Mouse (Mus musculus) kidney, postnatal 0 days (tissue): Measurements from ENCODE around the gene Zfc3h1. TPM values are rescaled to one million over a fixed set of nuclear protein-coding genes. Genes with fewer than 3 reads are reported as not detected.

Experiments used
- ATAC-seq: fragments of 200-750 bp; cut with Nextera tagmentation; replicated peaks from 2 replicates; pipeline ENCODE4 v1.8.0; 2017; ENCODE audit warnings: low read depth, moderate number of reproducible peaks, moderate TSS enrichment, moderate library complexity; ENCODE audit not compliant: low FRiP score
- DNase-seq: peaks from one replicate; pipeline ENCODE4 v3.0.0-alpha.2; 2016; ENCODE audit warnings: low spot score
- H3K27ac ChIP-seq: fragments of 300-500 bp; sonication (generic); 2 replicates; pipeline ENCODE4 v1.5.1; 2014; ENCODE audit warnings: mild to moderate bottlenecking
- H3K27me3 ChIP-seq: fragments of 300-500 bp; sonication (generic); 2 replicates; pipeline ENCODE4 v1.6.1; 2014; ENCODE audit warnings: low read length, mixed read lengths; ENCODE audit not compliant: insufficient read depth
- H3K36me3 ChIP-seq: fragments of 300-500 bp; sonication (generic); 2 replicates; pipeline ENCODE4 v1.6.1; 2014; ENCODE audit warnings: low read length, mixed read lengths; ENCODE audit not compliant: insufficient read depth
- H3K4me1 ChIP-seq: fragments of 300-500 bp; sonication (generic); replicated peaks from 2 replicates; pipeline ENCODE4 v1.6.1; 2014; ENCODE audit warnings: antibody characterized with exemption, low read length, mixed read lengths; ENCODE audit not compliant: insufficient read depth
- H3K4me2 ChIP-seq: fragments of 300-500 bp; sonication (generic); 2 replicates; pipeline ENCODE4 v1.6.1; 2014; ENCODE audit warnings: mild to moderate bottlenecking, low read length, moderate library complexity, mixed read lengths
- H3K4me3 ChIP-seq: fragments of 300-500 bp; sonication (generic); replicated peaks from 2 replicates; pipeline ENCODE4 v1.5.1; 2014; ENCODE audit warnings: low read depth, low read length
- H3K9ac ChIP-seq: fragments of 300-500 bp; sonication (generic); 2 replicates; pipeline ENCODE4 v1.6.1; 2014; ENCODE audit warnings: low read depth, low read length
- H3K9me3 ChIP-seq: fragments of 300-500 bp; sonication (generic); replicated peaks from 2 replicates; pipeline ENCODE4 v1.6.1; 2016; ENCODE audit warnings: low read length, inconsistent platforms, mixed read lengths
- CTCF ChIP-seq: IDR thresholded peaks from 2 replicates; pipeline ENCODE4 v1.5.1; 2016; ENCODE audit warnings: antibody characterized with exemption, low read depth, mild to moderate bottlenecking, moderate library complexity
- WGBS: fragments of 180-500 bp; shearing (Covaris S2); extraction: QIAGEN DNeasy Blood & Tissue Kit; methylation state at CpG from one replicate; pipeline ENCODE4 v1.1.7; 2014; 5-methylcytosine and 5-hydroxymethylcytosine counted together
- polyA plus RNA-seq: library from polyadenylated mRNA; unstranded; fragments of >200 nt; fragmentation: Nextera tagmentation; extraction: Ambion mirVana; gene quantifications from 2 replicates; pipeline ENCODE4 v1.2.1, GENCODE M21; 2015

The Zfc3h1 gene
- polyA plus RNA-seq, 1 experiment from 2014 or later: 14.5 TPM

GRCm38 (mm10) chr10:115469040-115469439 lies 84.3 kb downstream of the Zfc3h1 start:
- no peak for TF ChIP-seq CTCF
- Histone ChIP-seq H3K4me3 (no peak overlapping the region), H3K9ac (no peak overlapping the region), H3K9me3 (no peaks in the 10 kb centered on the region), H3K36me3 (no peaks in the 10 kb centered on the region), H3K27ac (no peak overlapping the region), H3K27me3 (no peaks in the 10 kb centered on the region), H3K4me2 (no peak overlapping the region), H3K4me1 (no peaks in the 10 kb centered on the region)
- whole genome bisulfite sequencing: 19% methylated on average over 7 of the region's 7 CpGs
- peak; percentile 25 for DNase-seq
- ATAC-seq: no peak

- WGBS: 44% methylated on average over 17 of the region's 17 CpGs
- Histone ChIP-seq H3K27me3 (no peaks in the 10 kb centered on the region), H3K9ac (no peak overlapping the region), H3K36me3 (no peaks in the 10 kb centered on the region), H3K4me2 (peak overlapping the region; percentile 41), H3K4me3 (0 out of 2 replicates have a peak overlapping the region, but pooled peaks have one; percentile 20), H3K9me3 (no peaks in the 10 kb centered on the region), H3K4me1 (no peaks in the 10 kb centered on the region), H3K27ac (no peak overlapping the region)
- peak; percentile 30 for DNase-seq
- no peak for ATAC-seq
- no peak for TF ChIP-seq CTCF
Measured at GRCm38 (mm10) chr10:115470621-115471334, 86.0 kb downstream of the Zfc3h1 start.

- no peak overlapping the region for H3K9ac ChIP-seq
- DNase-seq: no peak
- WGBS: 56% methylated on average over 6 of the region's 6 CpGs
- TF ChIP-seq CTCF: no peak
- no peak overlapping the region for H3K4me2 ChIP-seq
- H3K9me3 ChIP-seq: no peaks in the 10 kb centered on the region
- H3K27ac ChIP-seq: no peak overlapping the region
- no peaks in the 10 kb centered on the region for H3K36me3 ChIP-seq
- no peak overlapping the region for H3K4me3 ChIP-seq
- ATAC-seq: 0 out of 2 replicates have a peak, but pooled peaks have one; percentile 36
- peaks cover 3% of the 10 kb centered on the region; the same call in 1 of the 2 replicates for H3K4me1 ChIP-seq
- H3K27me3 ChIP-seq: no peaks in the 10 kb centered on the region
Measured at GRCm38 (mm10) chr10:115473213-115473961, 88.6 kb downstream of the Zfc3h1 start.

- no peak for TF ChIP-seq CTCF
- Histone ChIP-seq H3K27ac (no peak overlapping the region), H3K4me1 (peaks cover 8% of the 10 kb centered on the region; the same call in 1 of the 2 replicates), H3K9me3 (no peaks in the 10 kb centered on the region), H3K27me3 (no peaks in the 10 kb centered on the region), H3K4me3 (no peak overlapping the region), H3K4me2 (no peak overlapping the region), H3K36me3 (no peaks in the 10 kb centered on the region), H3K9ac (no peak overlapping the region)
- ATAC-seq (no peak), DNase-seq (no peak)
- WGBS: 69% methylated on average over 7 of the region's 7 CpGs
Measured at GRCm38 (mm10) chr10:115475000-115475550, 90.3 kb downstream of the Zfc3h1 start.

GRCm38 (mm10) chr10:115476506-115476905 lies 91.7 kb downstream of the Zfc3h1 start:
- H3K27me3 ChIP-seq: no peaks in the 10 kb centered on the region
- peaks cover 8% of the 10 kb centered on the region; the same call in 1 of the 2 replicates for H3K4me1 ChIP-seq
- H3K4me2 ChIP-seq: no peak overlapping the region
- WGBS: 90% methylated on average over 9 of the region's 9 CpGs
- H3K4me3 ChIP-seq: no peak overlapping the region
- no peak for TF ChIP-seq CTCF
- no peak overlapping the region for H3K9ac ChIP-seq
- DNase-seq: no peak
- H3K27ac ChIP-seq: no peak overlapping the region
- ATAC-seq: no peak
- H3K9me3 ChIP-seq: no peaks in the 10 kb centered on the region
- H3K36me3 ChIP-seq: no peaks in the 10 kb centered on the region

- Histone ChIP-seq H3K4me1 (peaks cover 8% of the 10 kb centered on the region; the same call in 1 of the 2 replicates), H3K9ac (no peak overlapping the region), H3K4me3 (peak overlapping the region; percentile 6), H3K27me3 (no peaks in the 10 kb centered on the region), H3K9me3 (no peaks in the 10 kb centered on the region), H3K4me2 (peak overlapping the region; percentile 44), H3K27ac (no peak overlapping the region), H3K36me3 (no peaks in the 10 kb centered on the region)
- WGBS: 7% methylated on average over 20 of the region's 20 CpGs
- ATAC-seq: 0 out of 2 replicates have a peak, but pooled peaks have one; percentile 25
- TF ChIP-seq CTCF: no peak
- peak; percentile 46 for DNase-seq
Measured at GRCm38 (mm10) chr10:115478441-115479141, 93.8 kb downstream of the Zfc3h1 start.

Other genes with a start within 250 kb of the Zfc3h1 start
- not detected in 2 replicates for gene Tph2, start 199.9 kb upstream of the Zfc3h1 start, polyA plus RNA-seq
- 52.4 and 52.5 TPM in 2 replicates for gene Tbc1d15, start 133.5 kb upstream of the Zfc3h1 start, polyA plus RNA-seq
- 10.1 and 17.8 TPM in 2 replicates for gene Rab21, start 69.4 kb upstream of the Zfc3h1 start, polyA plus RNA-seq
- 47.4 and 54.5 TPM in 2 replicates for gene Tmem19, start 22.5 kb upstream of the Zfc3h1 start, polyA plus RNA-seq
- 16.5 and 18.9 TPM in 2 replicates for gene Thap2, start 516 bp upstream of the Zfc3h1 start, polyA plus RNA-seq
- gene A930009A15Rik, start 185.0 kb downstream of the Zfc3h1 start, polyA plus RNA-seq: 0.14 TPM in 1 of 2 replicates, not detected in the other
- gene Lgr5, start 202.8 kb downstream of the Zfc3h1 start, polyA plus RNA-seq: 3.7 and 4.4 TPM in 2 replicates